Mouse (Mus musculus) layer of hippocampus, postnatal 10 days (tissue): Measurements from ENCODE around the gene 2310009B15Rik. TPM values are rescaled to one million over a fixed set of nuclear protein-coding genes. Genes with fewer than 3 reads are reported as not detected.

Experiments used
- DNase-seq, 2 experiments: peaks; one replicate each; pipeline ENCODE4 v3.0.0; 2021; ENCODE audit warnings: low spot score in 2 of 2
- total RNA-seq, 2 experiments: library from RNA; stranded (reverse); gene quantifications; 2 replicates each; pipeline ENCODE4 v1.2.3; 2021

The 2310009B15Rik gene
- total RNA-seq, 2 experiments from 2014 or later = 24.4 to 25.6 TPM

GRCm38 (mm10) chr1:138843361-138844091 lies 13.1 kb downstream of the 2310009B15Rik start:
- peak in 1 of 2 experiments; percentile 58 for DNase-seq

- no peak for DNase-seq
Measured at GRCm38 (mm10) chr1:138842756-138843155, 13.9 kb downstream of the 2310009B15Rik start.

GRCm38 (mm10) chr1:138842315-138842714 lies 14.3 kb downstream of the 2310009B15Rik start:
- peak in 1 of 2 experiments; percentile 64 for DNase-seq

- DNase-seq = peak in 1 of 2 experiments; percentile 64
Measured at GRCm38 (mm10) chr1:138841306-138842095, 15.2 kb downstream of the 2310009B15Rik start.

- DNase-seq = no peak
Measured at GRCm38 (mm10) chr1:138840440-138841305, 16.0 kb downstream of the 2310009B15Rik start.

- DNase-seq = no peak
Measured at GRCm38 (mm10) chr1:138839809-138840430, 16.7 kb downstream of the 2310009B15Rik start.

- DNase-seq = no peak
Measured at GRCm38 (mm10) chr1:138839291-138839690, 17.4 kb downstream of the 2310009B15Rik start.

GRCm38 (mm10) chr1:138837786-138838743 lies 18.6 kb downstream of the 2310009B15Rik start:
- peak in 1 of 2 experiments; percentile 49 for DNase-seq

- DNase-seq = no peak
Measured at GRCm38 (mm10) chr1:138835355-138835900, 21.2 kb downstream of the 2310009B15Rik start.

GRCm38 (mm10) chr1:138831309-138831708 lies 25.3 kb downstream of the 2310009B15Rik start:
- peak in 1 of 2 experiments; percentile 34 for DNase-seq

- no peak for DNase-seq
Measured at GRCm38 (mm10) chr1:138826841-138827240, 29.8 kb downstream of the 2310009B15Rik start.

- DNase-seq = no peak
Measured at GRCm38 (mm10) chr1:138822985-138823322, 33.7 kb downstream of the 2310009B15Rik start.

GRCm38 (mm10) chr1:138822255-138822984 lies 34.2 kb downstream of the 2310009B15Rik start:
- no peak for DNase-seq

Other genes starting within 250 kb of the 2310009B15Rik start
- 10 to 100 TPM; 20.8 to 22.1 TPM for gene Nek7, start 236.7 kb downstream of the 2310009B15Rik start, total RNA-seq
- gene Lhx9, start 8.3 kb downstream of the 2310009B15Rik start, total RNA-seq = 10 to 100 TPM; 15.3 to 16.1 TPM
- 10 to 100 TPM; 23.1 to 24.4 TPM for gene Dennd1b, start 106.6 kb upstream of the 2310009B15Rik start, total RNA-seq